In genomic region chr6:127641077-127641801, GRCm38 (mm10) we compare ENCODE assay signal across 18 mouse cellular contexts.
DNase-seq lines count a peak whose midpoint lies in the region; ATAC-seq and TF ChIP-seq lines count a peak whose summit lies in the region.
"Had no signal": no experiment of that assay in that cellular context is flagged by ENCODE, and none has a peak within 500 bp of the region (broad histone marks: within the 10 kb centered on the region; RNA-seq: fewer than 3 reads in every experiment).

No protein-coding gene starts in this region.

- WGBS in heart, embryonic 10.5 days = 37% methylated on average over 8 of the region's 8 CpGs
- 26% methylated on average over 8 of the region's 8 CpGs for WGBS in lung, embryonic 14.5 days
- 48% methylated on average over 8 of the region's 8 CpGs for WGBS in lung, adult 2 months

- peak; percentile 11 to 40 for DNase-seq in heart, adult 18-20 months
- no peak for DNase-seq in heart, embryonic 10.5 days (ENCODE audit: low spot score)
- DNase-seq in lung, embryonic 14.5 days = peak; percentile 29
- no peak for DNase-seq in lung, adult 2 months
- peak; percentile 45 for DNase-seq in 3134 (ENCODE audit: extremely low read depth, insufficient read length, low spot score)
- DNase-seq in fibroblast of lung, adult 2 months (ENCODE audit: low read depth) = peak; percentile 47
- no peak for DNase-seq in adrenal gland, postnatal 36 days
- DNase-seq in thymus, postnatal 25 days = no peak
- DNase-seq: B cell, adult 2 months; cerebellum, adult 9-10 months; heart, postnatal 4 days; kidney, adult 8-10 months; kidney, postnatal 14 days; liver had no signal

- TF ChIP-seq CTCF in lung, embryonic 14.5 days (IDR thresholded peaks at IDR 0.05; ENCODE audit: low read depth) = no peak
- no peak for TF ChIP-seq CTCF in lung, adult 2 months (IDR thresholded peaks at IDR 0.05; ENCODE audit: insufficient read depth, low read length)

- no peak for ATAC-seq in lung, embryonic 14.5 days (ENCODE audit: insufficient read depth)
- ATAC-seq: forebrain, embryonic 16.5 days had no signal

- H3K27ac ChIP-seq in heart, embryonic 10.5 days = no peak overlapping the region
- H3K27ac ChIP-seq in lung, embryonic 14.5 days (ENCODE audit: low read depth) = no peak overlapping the region
- H3K27ac ChIP-seq: embryonic facial prominence, embryonic 12.5 days; midbrain, embryonic 12.5 days; neural tube, embryonic 13.5 days had no signal

- H3K4me1 ChIP-seq in heart, embryonic 10.5 days = peaks cover 12% of the 10 kb centered on the region; the same call in 1 of the 2 replicates
- H3K4me1 ChIP-seq in lung, embryonic 14.5 days (ENCODE audit: insufficient read depth) = peaks cover 11% of the 10 kb centered on the region; the same call in 1 of the 2 replicates
- H3K4me1 ChIP-seq in lung, adult 2 months (ENCODE audit: control insufficient read depth, insufficient read depth, low read length) = no peaks in the 10 kb centered on the region
- H3K4me1 ChIP-seq: embryonic facial prominence, embryonic 12.5 days; midbrain, embryonic 12.5 days had no signal

- no peak overlapping the region for H3K4me2 ChIP-seq in lung, embryonic 14.5 days
- H3K4me2 ChIP-seq: embryonic facial prominence, embryonic 12.5 days; midbrain, embryonic 12.5 days; neural tube, embryonic 13.5 days had no signal

- no peak for TF ChIP-seq POLR2A in lung, adult 2 months (IDR thresholded peaks at IDR 0.05; ENCODE audit: borderline replicate concordance, extremely low read depth, low read depth, low read length)

- no peaks in the 10 kb centered on the region for H3K36me3 ChIP-seq in heart, embryonic 10.5 days
- no peaks in the 10 kb centered on the region for H3K36me3 ChIP-seq in lung, embryonic 14.5 days (ENCODE audit: insufficient read depth)
- H3K36me3 ChIP-seq: embryonic facial prominence, embryonic 12.5 days; midbrain, embryonic 12.5 days; neural tube, embryonic 13.5 days had no signal

- no peaks in the 10 kb centered on the region for H3K9me3 ChIP-seq in heart, embryonic 10.5 days
- H3K9me3 ChIP-seq in lung, embryonic 14.5 days (ENCODE audit: low read depth, low read length) = no peaks in the 10 kb centered on the region
- H3K9me3 ChIP-seq: embryonic facial prominence, embryonic 12.5 days; midbrain, embryonic 12.5 days; neural tube, embryonic 13.5 days had no signal

- no peak overlapping the region for H3K4me3 ChIP-seq in heart, embryonic 10.5 days
- H3K4me3 ChIP-seq in lung, embryonic 14.5 days (ENCODE audit: low read depth, low read length) = no peak overlapping the region
- H3K4me3 ChIP-seq in lung, adult 2 months (replicated peaks; ENCODE audit: extremely low read depth, low read depth, low read length) = no peak overlapping the region
- H3K4me3 ChIP-seq: embryonic facial prominence, embryonic 12.5 days; midbrain, embryonic 12.5 days; neural tube, embryonic 13.5 days had no signal

- 0 out of 2 replicates have a peak, but pooled peaks cover 5% of the 10 kb centered on the region for H3K27me3 ChIP-seq in heart, embryonic 10.5 days (ENCODE audit: insufficient read depth, poor library complexity, severe bottlenecking)
- H3K27me3 ChIP-seq in lung, embryonic 14.5 days (ENCODE audit: insufficient read depth, low read length) = no peaks in the 10 kb centered on the region
- H3K27me3 ChIP-seq: embryonic facial prominence, embryonic 12.5 days; neural tube, embryonic 13.5 days had no signal

- H3K9ac ChIP-seq in lung, embryonic 14.5 days = no peak overlapping the region
- H3K9ac ChIP-seq: embryonic facial prominence, embryonic 12.5 days; midbrain, embryonic 12.5 days; neural tube, embryonic 13.5 days had no signal

Comparison
In these comparisons a context has a peak if more than half of its experiments do, and no peak if none do; other contexts are left out.
1. DNase-seq: peak in heart, adult 18-20 months (2 of 2), lung, embryonic 14.5 days (single experiment), 3134 (single experiment) and fibroblast of lung, adult 2 months (single experiment); none in heart, embryonic 10.5 days (single experiment), lung, adult 2 months (single experiment), adrenal gland, postnatal 36 days (0 of 2) and thymus, postnatal 25 days (single experiment).